Mouse (Mus musculus) myocyte (in vitro differentiated cells): Measurements from ENCODE around the gene Spaca5.

Experiments used
- CEBPB ChIP-seq: IDR thresholded peaks from 2 replicates; pipeline ENCODE4 v1.6.1; 2011; ENCODE audit warnings: mild to moderate bottlenecking, moderate library complexity; ENCODE audit not compliant: poor library complexity, insufficient read depth, severe bottlenecking
- E2F4 ChIP-seq: IDR thresholded peaks from one replicate; pipeline ENCODE4 v1.6.1; 2011; ENCODE audit warnings: mild to moderate bottlenecking, control low read depth, moderate library complexity; ENCODE audit not compliant: insufficient read depth
- MAX ChIP-seq: IDR thresholded peaks from one replicate; pipeline ENCODE4 v1.6.1; 2011; ENCODE audit warnings: low read depth, mild to moderate bottlenecking, control low read depth
- MYOD1 ChIP-seq, 3 experiments: IDR thresholded peaks; one replicate each; pipeline ENCODE4 v1.6.1; 2011; ENCODE audit warnings: control low read depth in 2 of 3, low read depth in 2 of 3, mild to moderate bottlenecking in 2 of 3, moderate library complexity in 1 of 3; ENCODE audit not compliant: insufficient read length in 2 of 3, control insufficient read depth in 1 of 3
- MYOG ChIP-seq, 3 experiments: IDR thresholded peaks; one replicate each; pipeline ENCODE4 v1.6.1; 2011; ENCODE audit warnings: control low read depth in 2 of 3, low read depth in 2 of 3, mild to moderate bottlenecking in 2 of 3; ENCODE audit not compliant: insufficient read length in 2 of 3, control insufficient read depth in 1 of 3, insufficient read depth in 1 of 3
- POLR2A ChIP-seq: IDR thresholded peaks from one replicate; pipeline ENCODE4 v1.6.1; 2011; ENCODE audit warnings: low read depth, mild to moderate bottlenecking, control low read depth, moderate library complexity; ENCODE audit not compliant: insufficient read length
- POLR2AphosphoS2 ChIP-seq: IDR thresholded peaks from one replicate; pipeline ENCODE4 v1.6.1; 2011; ENCODE audit warnings: low read depth, control low read depth; ENCODE audit not compliant: insufficient read length
- SRF ChIP-seq: IDR thresholded peaks from one replicate; pipeline ENCODE4 v1.6.1; 2011; ENCODE audit warnings: low read depth; ENCODE audit not compliant: control insufficient read depth, insufficient read length
- TCF12 ChIP-seq: IDR thresholded peaks from one replicate; pipeline ENCODE4 v1.6.1; 2011; ENCODE audit warnings: mild to moderate bottlenecking, control low read depth; ENCODE audit not compliant: poor library complexity, insufficient read depth, severe bottlenecking
- TCF3 ChIP-seq: IDR thresholded peaks from one replicate; pipeline ENCODE4 v1.6.1; 2011; ENCODE audit warnings: low read depth, control low read depth; ENCODE audit not compliant: insufficient read length
- USF1 ChIP-seq: IDR thresholded peaks from one replicate; pipeline ENCODE4 v1.6.1; 2011; ENCODE audit warnings: low read depth, mild to moderate bottlenecking, control low read depth, moderate library complexity

- TF ChIP-seq POLR2A (no peak), MYOG (IDR thresholded peaks at IDR 0.05; ENCODE audit: control insufficient read depth in 1 of 3, insufficient read depth in 1 of 3, insufficient read length in 2 of 3, low read depth in 2 of 3) (no peak), MAX (no peak), POLR2AphosphoS2 (no peak), TCF3 (no peak), TCF12 (no peak), MYOD1 (IDR thresholded peaks at IDR 0.05; ENCODE audit: control insufficient read depth in 1 of 3, insufficient read length in 2 of 3, low read depth in 2 of 3) (no peak), CEBPB (no peak), USF1 (no peak), E2F4 (no peak), SRF (no peak)
Measured at GRCm38 (mm10) chrX:21089867-21090239, 21.6 kb downstream of the Spaca5 start.
